Mouse (Mus musculus) megakaryocyte, embryonic 14.5 days (primary cell): ENCODE results near the gene Hapln1.

Source experiments
- FLI1 ChIP-seq: IDR thresholded peaks from 2 replicates; pipeline ENCODE4 v1.6.1; 2012; ENCODE audit warnings: low read length, inconsistent platforms, mixed read lengths
- GATA1 ChIP-seq: IDR thresholded peaks from 3 replicates; pipeline ENCODE4 v1.6.1; 2012; ENCODE audit warnings: mixed read lengths, low read length, inconsistent platforms, borderline replicate concordance

GRCm38 (mm10) chr13:89645589-89645988 is 106.0 kb downstream of the Hapln1 start:
- TF ChIP-seq GATA1 (no peak), FLI1 (no peak)
